Mouse (Mus musculus): Measurements from ENCODE around the gene Mxd1.
A peak's percentile ranks its signal among the peaks of the same experiment; 100 is the strongest.

The Mxd1 gene

GRCm38 (mm10) chr6:86637860-86638259 is 31.1 kb downstream of the Mxd1 start:
- no peak for DNase-seq (ENCODE audit: low read depth, low spot score)
- H3K36me3 ChIP-seq (ENCODE audit: control insufficient read depth, insufficient read depth, low read length, poor library complexity, severe bottlenecking) = no peaks in the 10 kb centered on the region
- no peaks in the 10 kb centered on the region for H3K27me3 ChIP-seq (ENCODE audit: control insufficient read depth, insufficient read depth, low read length, poor library complexity, severe bottlenecking)

DNA sequence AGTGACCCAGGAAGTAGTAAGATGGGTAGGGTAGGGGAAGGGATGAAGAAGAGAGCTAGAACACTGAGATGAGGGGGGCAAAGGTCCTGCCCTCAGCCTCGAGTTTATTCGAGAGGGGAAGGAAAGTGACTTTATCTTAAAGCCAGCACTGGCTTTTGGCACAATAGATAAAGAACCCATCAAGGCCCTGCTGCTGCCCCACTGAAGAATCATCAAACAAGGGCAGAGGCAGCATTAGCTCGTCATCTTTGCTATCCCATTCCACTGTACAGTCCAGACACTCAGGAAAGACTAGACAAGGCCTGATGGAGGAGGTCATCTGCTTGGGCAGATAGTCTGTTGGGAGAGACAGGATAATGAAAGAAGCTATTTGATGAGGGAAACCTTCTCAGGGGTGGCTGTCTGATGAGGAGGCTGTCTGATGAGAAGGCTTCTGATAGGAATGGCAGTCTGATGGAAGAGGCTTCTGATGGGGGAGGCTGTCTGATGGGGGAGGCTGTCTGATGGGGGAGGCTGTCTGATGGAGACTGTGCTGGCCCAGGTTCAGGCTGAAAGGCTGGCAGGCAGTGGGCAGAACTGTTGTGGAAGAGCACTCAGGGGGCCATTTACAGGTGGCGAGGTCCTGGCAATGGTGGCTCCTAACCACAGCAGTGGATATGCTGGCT is 31.7 kb downstream of the Mxd1 start:
- Histone ChIP-seq H3K36me3 (ENCODE audit: control insufficient read depth, insufficient read depth, low read length, poor library complexity, severe bottlenecking) (no peaks in the 10 kb centered on the region), H3K27me3 (ENCODE audit: control insufficient read depth, insufficient read depth, low read length, poor library complexity, severe bottlenecking) (no peaks in the 10 kb centered on the region)
- DNase-seq (ENCODE audit: low read depth, low spot score) = no peak

GRCm38 (mm10) chr6:86636495-86636894 is 32.5 kb downstream of the Mxd1 start:
- DNase-seq (ENCODE audit: low read depth, low spot score) = no peak
- H3K36me3 ChIP-seq (ENCODE audit: control insufficient read depth, insufficient read depth, low read length, poor library complexity, severe bottlenecking) = no peaks in the 10 kb centered on the region

DNA sequence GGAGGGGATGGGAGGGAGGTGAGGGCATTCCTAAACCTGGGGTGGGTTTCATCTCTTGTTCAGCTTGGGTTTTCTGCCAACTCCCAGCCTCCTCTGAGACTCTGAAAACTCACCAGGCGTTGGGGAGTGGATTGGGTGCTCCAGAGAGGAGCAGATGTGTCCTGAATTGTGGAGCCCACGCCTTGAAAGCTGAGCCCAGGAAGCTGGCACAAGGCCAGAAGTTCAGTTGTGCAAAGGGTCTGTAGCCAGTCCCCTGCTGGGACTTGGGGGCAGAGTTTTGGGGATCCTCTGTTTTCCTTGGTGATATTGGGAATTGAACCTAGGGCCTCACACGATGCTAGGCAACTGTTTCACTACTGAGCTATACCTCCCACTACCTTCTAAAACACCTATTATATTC is 38.8 kb downstream of the Mxd1 start:
- no peaks in the 10 kb centered on the region for H3K36me3 ChIP-seq (ENCODE audit: control insufficient read depth, insufficient read depth, low read length, poor library complexity, severe bottlenecking)
- no peak for DNase-seq (ENCODE audit: low read depth, low spot score)
- no peaks in the 10 kb centered on the region for H3K27me3 ChIP-seq (ENCODE audit: control insufficient read depth, insufficient read depth, low read length, poor library complexity, severe bottlenecking)

More at GRCm38 (mm10) chr6:86636495-86636894, 32.5 kb downstream of the Mxd1 start:
- no peaks in the 10 kb centered on the region for H3K27me3 ChIP-seq (ENCODE audit: control insufficient read depth, insufficient read depth, low read length, poor library complexity, severe bottlenecking)

- Histone ChIP-seq H3K27me3 (ENCODE audit: control insufficient read depth, insufficient read depth, low read length, poor library complexity, severe bottlenecking) (no peaks in the 10 kb centered on the region), H3K36me3 (ENCODE audit: control insufficient read depth, insufficient read depth, low read length, poor library complexity, severe bottlenecking) (no peaks in the 10 kb centered on the region)
- DNase-seq (ENCODE audit: low read depth, low spot score) = no peak
Measured at GRCm38 (mm10) chr6:86627946-86628345, 41.0 kb downstream of the Mxd1 start, which contains the start of gene Asprv1. Gene Asprv1, plus strand, starts transcription at chr6:86628164.

DNA sequence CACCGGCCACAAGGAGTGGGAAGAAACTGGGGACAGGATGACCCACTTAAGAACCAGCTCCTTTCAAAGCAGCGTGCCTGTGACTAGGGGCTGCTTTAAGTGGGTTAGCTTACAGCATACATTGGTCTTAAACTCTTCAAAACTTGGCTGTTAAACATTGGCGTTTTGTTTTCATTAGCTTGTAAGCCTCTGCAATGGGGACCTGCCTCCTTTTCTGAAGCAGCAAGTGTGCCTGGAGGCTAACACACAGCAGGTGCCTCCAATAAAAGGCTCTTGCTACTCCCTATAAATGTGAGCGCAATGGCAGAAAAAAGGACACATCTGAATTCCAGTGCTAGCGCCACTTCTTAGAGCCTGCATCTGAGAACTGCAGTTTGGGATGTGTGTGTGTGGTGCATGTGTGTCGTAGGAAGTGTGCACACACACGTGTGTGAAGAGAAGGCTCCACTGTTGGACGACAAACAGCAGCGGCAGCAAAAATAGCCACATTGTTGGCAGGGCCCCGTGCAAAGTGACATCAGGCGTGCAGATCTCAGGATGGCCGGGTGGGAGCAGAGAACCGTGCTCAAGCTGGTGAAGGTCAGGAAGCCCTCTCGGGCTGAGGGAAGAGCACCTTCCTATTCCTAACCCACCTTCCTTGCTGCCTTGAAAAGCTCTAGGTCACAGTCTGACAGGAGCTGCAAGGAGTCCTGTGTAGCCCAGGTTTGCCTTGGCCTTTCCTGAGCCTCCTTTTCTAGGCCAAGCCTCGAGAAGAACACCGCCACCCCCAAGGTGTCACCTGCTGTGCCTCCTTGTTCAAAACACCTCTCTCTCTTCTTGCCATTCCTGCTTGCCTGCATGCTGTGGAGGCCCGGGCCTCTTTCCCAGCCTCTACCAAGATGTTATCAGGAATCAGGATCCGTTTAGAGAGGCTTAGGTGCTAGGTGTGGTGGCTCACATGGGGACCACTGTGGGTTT is 44.6 kb downstream of the Mxd1 start:
- no peaks in the 10 kb centered on the region for H3K36me3 ChIP-seq (ENCODE audit: control insufficient read depth, insufficient read depth, low read length, poor library complexity, severe bottlenecking)
- DNase-seq (ENCODE audit: low read depth, low spot score) = no peak

DNA sequence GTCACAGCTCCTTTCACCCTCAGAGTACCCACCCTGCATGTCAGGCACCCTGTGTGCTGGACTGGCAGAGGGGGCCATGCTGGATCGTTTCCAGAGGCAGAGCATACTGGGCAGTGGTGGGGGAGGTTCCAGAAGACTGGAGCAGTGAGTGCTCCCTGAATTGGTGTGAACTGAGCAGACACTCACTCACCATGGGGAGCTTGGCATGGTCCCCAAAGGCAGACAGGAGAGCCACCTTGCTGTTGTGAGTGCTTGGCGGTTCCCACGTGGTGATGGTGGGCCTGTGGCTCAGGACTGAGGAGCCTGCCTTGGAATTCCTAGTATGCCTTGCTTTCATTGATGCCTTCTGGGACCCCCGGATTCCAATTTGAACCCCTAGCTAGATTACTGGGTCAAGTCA is 45.8 kb downstream of the Mxd1 start:
- H3K27me3 ChIP-seq (ENCODE audit: control insufficient read depth, insufficient read depth, low read length, poor library complexity, severe bottlenecking) = no peaks in the 10 kb centered on the region
- no peak for DNase-seq (ENCODE audit: low read depth, low spot score)
- no peaks in the 10 kb centered on the region for H3K36me3 ChIP-seq (ENCODE audit: control insufficient read depth, insufficient read depth, low read length, poor library complexity, severe bottlenecking)

More for the DNA sequence above, 44.6 kb downstream of the Mxd1 start:
- no peaks in the 10 kb centered on the region for H3K27me3 ChIP-seq (ENCODE audit: control insufficient read depth, insufficient read depth, low read length, poor library complexity, severe bottlenecking)

GRCm38 (mm10) chr6:86615301-86615700 is 53.7 kb downstream of the Mxd1 start:
- Histone ChIP-seq H3K27me3 (ENCODE audit: control insufficient read depth, insufficient read depth, low read length, poor library complexity, severe bottlenecking) (no peaks in the 10 kb centered on the region), H3K36me3 (ENCODE audit: control insufficient read depth, insufficient read depth, low read length, poor library complexity, severe bottlenecking) (no peaks in the 10 kb centered on the region)
- DNase-seq (ENCODE audit: low read depth, low spot score) = no peak

- Histone ChIP-seq H3K27me3 (ENCODE audit: control insufficient read depth, insufficient read depth, low read length, poor library complexity, severe bottlenecking) (no peaks in the 10 kb centered on the region), H3K36me3 (ENCODE audit: control insufficient read depth, insufficient read depth, low read length, poor library complexity, severe bottlenecking) (no peaks in the 10 kb centered on the region)
- no peak for DNase-seq (ENCODE audit: low read depth, low spot score)
Measured at GRCm38 (mm10) chr6:86610714-86611113, 58.2 kb downstream of the Mxd1 start.

DNA sequence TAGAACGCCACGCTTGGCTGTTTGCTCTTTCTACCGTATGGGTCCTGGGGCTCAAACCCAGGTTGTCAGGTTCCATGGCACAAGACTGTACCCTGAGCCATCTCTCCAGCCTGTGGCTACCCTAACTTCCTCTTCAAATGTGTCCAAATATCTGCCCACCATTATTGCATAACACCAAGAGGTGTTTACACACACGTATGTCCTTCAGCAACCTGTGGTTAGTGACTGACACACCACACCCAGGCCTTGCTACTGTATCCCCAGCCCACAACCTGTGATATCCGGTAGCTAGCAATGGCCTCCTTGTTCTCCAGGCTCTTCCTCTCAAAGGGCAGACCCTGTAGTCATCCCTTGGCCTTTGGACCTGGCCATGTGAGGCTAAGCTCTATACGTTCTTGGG is 59.7 kb downstream of the Mxd1 start:
- Histone ChIP-seq H3K36me3 (ENCODE audit: control insufficient read depth, insufficient read depth, low read length, poor library complexity, severe bottlenecking) (no peaks in the 10 kb centered on the region), H3K27me3 (ENCODE audit: control insufficient read depth, insufficient read depth, low read length, poor library complexity, severe bottlenecking) (no peaks in the 10 kb centered on the region)
- DNase-seq (ENCODE audit: low read depth, low spot score) = no peak

DNA sequence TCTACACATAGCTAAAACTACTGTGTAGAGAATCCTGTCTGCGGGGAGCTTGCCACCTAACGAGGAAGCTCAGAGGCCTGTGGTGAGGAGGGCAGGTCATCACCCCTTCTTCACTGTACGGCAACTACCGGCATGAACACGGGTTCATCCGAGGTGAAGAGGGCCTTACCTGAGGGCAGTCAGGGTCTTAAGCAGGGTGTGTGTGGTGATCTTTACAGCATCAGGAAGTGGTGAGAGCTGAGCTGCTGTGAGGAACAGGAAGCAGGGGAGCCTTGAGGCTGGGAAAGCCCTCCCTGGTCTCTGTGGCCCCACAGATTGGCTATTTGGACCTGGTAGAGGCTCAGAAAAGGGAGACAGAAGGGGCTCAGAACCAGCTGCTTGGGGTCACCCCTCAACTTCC is 61.5 kb downstream of the Mxd1 start:
- peak; percentile 36 for DNase-seq (ENCODE audit: low read depth, low spot score)
- Histone ChIP-seq H3K36me3 (ENCODE audit: control insufficient read depth, insufficient read depth, low read length, poor library complexity, severe bottlenecking) (no peaks in the 10 kb centered on the region), H3K27me3 (ENCODE audit: control insufficient read depth, insufficient read depth, low read length, poor library complexity, severe bottlenecking) (no peaks in the 10 kb centered on the region)

- H3K36me3 ChIP-seq (ENCODE audit: control insufficient read depth, insufficient read depth, low read length, poor library complexity, severe bottlenecking) = no peaks in the 10 kb centered on the region
- DNase-seq (ENCODE audit: low read depth, low spot score) = no peak
- no peaks in the 10 kb centered on the region for H3K27me3 ChIP-seq (ENCODE audit: control insufficient read depth, insufficient read depth, low read length, poor library complexity, severe bottlenecking)
Measured at GRCm38 (mm10) chr6:86606289-86606688, 62.7 kb downstream of the Mxd1 start.

DNA sequence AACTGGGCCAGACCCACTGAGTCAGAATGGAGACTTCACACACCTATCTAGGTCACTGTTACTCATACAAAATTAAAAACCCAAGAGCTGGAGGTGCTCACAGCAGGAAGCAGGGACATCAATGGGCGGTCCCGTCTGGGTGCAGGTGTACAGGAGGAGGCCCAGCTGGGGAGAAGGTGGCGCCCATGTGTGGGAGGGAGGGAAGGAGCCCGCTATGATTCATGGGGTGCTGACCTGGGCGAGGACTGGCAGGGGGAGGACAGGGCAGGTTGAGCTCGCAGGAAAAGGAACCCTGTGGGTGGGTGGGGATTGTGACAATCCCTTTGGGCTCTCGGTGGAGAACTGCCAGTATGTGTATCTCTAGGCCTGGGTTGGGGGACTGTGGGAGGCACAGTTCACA is 63.7 kb downstream of the Mxd1 start:
- Histone ChIP-seq H3K36me3 (ENCODE audit: control insufficient read depth, insufficient read depth, low read length, poor library complexity, severe bottlenecking) (no peaks in the 10 kb centered on the region), H3K27me3 (ENCODE audit: control insufficient read depth, insufficient read depth, low read length, poor library complexity, severe bottlenecking) (no peaks in the 10 kb centered on the region)
- DNase-seq (ENCODE audit: low read depth, low spot score) = no peak

DNA sequence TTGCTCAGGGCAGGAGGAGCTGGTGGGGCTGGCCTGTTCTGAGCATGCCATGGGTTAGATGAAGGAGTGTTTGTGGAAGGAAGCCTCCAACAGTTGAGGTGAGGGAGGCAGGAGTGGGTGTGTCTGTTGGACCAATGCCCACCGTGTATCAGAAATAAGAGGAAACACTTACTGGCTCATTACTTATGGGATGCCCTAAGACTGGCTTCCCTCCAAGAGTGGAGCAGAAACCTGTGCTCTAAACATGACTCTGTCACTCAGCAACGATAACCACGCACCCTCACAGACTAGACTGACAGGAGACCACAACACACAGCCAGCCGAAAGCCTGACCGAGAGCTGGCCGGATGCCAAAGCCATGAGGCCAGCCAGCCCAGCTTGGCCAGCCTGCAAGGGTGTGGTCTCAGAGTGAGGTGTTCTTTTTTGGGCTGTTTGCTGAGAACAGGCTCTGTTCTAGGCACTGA is 69.0 kb downstream of the Mxd1 start:
- H3K36me3 ChIP-seq (ENCODE audit: control insufficient read depth, insufficient read depth, low read length, poor library complexity, severe bottlenecking) = no peaks in the 10 kb centered on the region
- peak; percentile 34 for DNase-seq (ENCODE audit: low read depth, low spot score)
- no peaks in the 10 kb centered on the region for H3K27me3 ChIP-seq (ENCODE audit: control insufficient read depth, insufficient read depth, low read length, poor library complexity, severe bottlenecking)

DNA sequence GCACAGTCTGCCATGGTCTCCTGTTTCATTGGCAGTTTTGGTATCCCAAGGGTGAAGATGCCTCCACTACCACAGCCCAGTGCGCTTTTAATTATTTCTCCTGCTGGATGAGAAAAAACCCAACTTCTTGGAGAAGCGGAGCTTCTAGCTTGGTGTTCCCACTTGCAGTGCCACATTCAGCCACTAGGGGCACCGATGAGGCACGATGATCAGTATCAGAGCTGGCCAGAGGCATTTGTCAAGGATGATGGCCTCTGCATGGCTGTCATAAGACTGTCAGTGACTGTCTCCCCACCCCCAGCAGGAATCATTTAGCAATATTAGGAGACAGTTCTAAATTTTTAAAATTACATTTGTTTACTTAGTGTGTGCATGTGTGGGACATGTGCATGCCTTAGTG is 69.8 kb downstream of the Mxd1 start:
- peak; percentile 81 for DNase-seq (ENCODE audit: low read depth, low spot score)
- Histone ChIP-seq H3K36me3 (ENCODE audit: control insufficient read depth, insufficient read depth, low read length, poor library complexity, severe bottlenecking) (no peaks in the 10 kb centered on the region), H3K27me3 (ENCODE audit: control insufficient read depth, insufficient read depth, low read length, poor library complexity, severe bottlenecking) (no peaks in the 10 kb centered on the region)

Data from splenic B cell, adult 2 months (primary cell).